Mouse (Mus musculus): ENCODE data around the gene Flt3l. TPM values are rescaled to one million over a fixed set of nuclear protein-coding genes. Genes with fewer than 3 reads are reported as not detected.
"Not testable (repeated sequence)": the region's sequence is repeated elsewhere in the genome, so short reads cannot be mapped to it uniquely, and the experiment has no call there.

Flt3l gene
- total and polyA plus RNA-seq, 3 experiments: 5.5 to 59.1 (median 6.4) TPM

GRCm38 (mm10) chr7:45119780-45120709 is 16.2 kb downstream of the Flt3l start:
- Histone ChIP-seq H3K27me3 (ENCODE audit: control insufficient read depth, insufficient read depth, low read length) (no peaks in the 10 kb centered on the region), H3K4me1 (ENCODE audit: control insufficient read depth, insufficient read depth, low read length) (peaks cover 12% of the 10 kb centered on the region), H3K9ac (ENCODE audit: low read depth, low read length) (no peak overlapping the region), H3K36me3 (ENCODE audit: control insufficient read depth, insufficient read depth, low read length) (peaks cover 10% of the 10 kb centered on the region; the same call in 1 of the 2 replicates), H3K4me3 (no peak overlapping the region), H3K27ac (peak overlapping the region; percentile 93), H3K79me2 (replicated peaks; ENCODE audit: control insufficient read depth, insufficient read depth, low read length) (no peaks in the 10 kb centered on the region)
- peak in 1 of 2 experiments; percentile 14 for DNase-seq
- intact Hi-C loops (cut with DNase I): loop anchor here (2.0 to 5.0 kb wide), 2 partner anchors 17 to 103 kb away; partner anchors contain the start of genes Fcgrt, Rras and Scaf1
- 78% methylated on average over 5 of the region's 5 CpGs for WGBS
- no peak for TF ChIP-seq EP300 (IDR thresholded peaks at IDR 0.05; ENCODE audit: insufficient read depth, low read depth, low read length)
- no peak for TF ChIP-seq POLR2A (IDR thresholded peaks at IDR 0.05; ENCODE audit: insufficient read depth, low read depth, low read length)
- TF ChIP-seq CTCF (IDR thresholded peaks at IDR 0.05): no peak

- Histone ChIP-seq H3K27me3 (ENCODE audit: control insufficient read depth, insufficient read depth, low read length) (no peaks in the 10 kb centered on the region), H3K36me3 (ENCODE audit: control insufficient read depth, insufficient read depth, low read length) (peaks cover 10% of the 10 kb centered on the region; the same call in 1 of the 2 replicates), H3K4me1 (ENCODE audit: control insufficient read depth, insufficient read depth, low read length) (peaks cover 12% of the 10 kb centered on the region), H3K79me2 (replicated peaks; ENCODE audit: control insufficient read depth, insufficient read depth, low read length) (no peaks in the 10 kb centered on the region), H3K9ac (ENCODE audit: low read depth, low read length) (no peak overlapping the region), H3K27ac (no peak overlapping the region), H3K4me3 (no peak overlapping the region)
- intact Hi-C loops (cut with DNase I): no loop called here
- DNase-seq: no peak
- WGBS: 86% methylated on average over 6 of the region's 6 CpGs
- TF ChIP-seq EP300 (IDR thresholded peaks at IDR 0.05; ENCODE audit: insufficient read depth, low read depth, low read length) (no peak), CTCF (IDR thresholded peaks at IDR 0.05) (no peak), POLR2A (IDR thresholded peaks at IDR 0.05; ENCODE audit: insufficient read depth, low read depth, low read length) (no peak)
Measured at GRCm38 (mm10) chr7:45118336-45118735, 17.9 kb downstream of the Flt3l start.

GRCm38 (mm10) chr7:45117566-45117965 is 18.7 kb downstream of the Flt3l start:
- H3K27me3 ChIP-seq (ENCODE audit: control insufficient read depth, insufficient read depth, low read length): no peaks in the 10 kb centered on the region
- 80% methylated on average over 8 of the region's 8 CpGs for WGBS
- intact Hi-C loops (cut with DNase I): no loop called here

GRCm38 (mm10) chr7:45113476-45113875 is 22.8 kb downstream of the Flt3l start:
- Histone ChIP-seq H3K79me2 (replicated peaks; ENCODE audit: control insufficient read depth, insufficient read depth, low read length) (no peaks in the 10 kb centered on the region), H3K9ac (ENCODE audit: low read depth, low read length) (no peak overlapping the region), H3K4me3 (no peak overlapping the region), H3K27me3 (ENCODE audit: control insufficient read depth, insufficient read depth, low read length) (no peaks in the 10 kb centered on the region), H3K4me1 (ENCODE audit: control insufficient read depth, insufficient read depth, low read length) (no peaks in the 10 kb centered on the region), H3K27ac (no peak overlapping the region), H3K36me3 (ENCODE audit: control insufficient read depth, insufficient read depth, low read length) (no peaks in the 10 kb centered on the region)
- intact Hi-C loops (cut with DNase I): no loop called here
- WGBS: 51% methylated on average over 2 of the region's 2 CpGs
- TF ChIP-seq POLR2A (IDR thresholded peaks at IDR 0.05; ENCODE audit: insufficient read depth, low read depth, low read length): no peak
- TF ChIP-seq CTCF (IDR thresholded peaks at IDR 0.05): no peak
- no peak for TF ChIP-seq EP300 (IDR thresholded peaks at IDR 0.05; ENCODE audit: insufficient read depth, low read depth, low read length)
- no peak for DNase-seq

More at GRCm38 (mm10) chr7:45117566-45117965, 18.7 kb downstream of the Flt3l start:
- Histone ChIP-seq H3K27ac (no peak overlapping the region), H3K9ac (ENCODE audit: low read depth, low read length) (no peak overlapping the region), H3K36me3 (ENCODE audit: control insufficient read depth, insufficient read depth, low read length) (peaks cover 5% of the 10 kb centered on the region; the same call in 1 of the 2 replicates), H3K4me1 (ENCODE audit: control insufficient read depth, insufficient read depth, low read length) (peaks cover 8% of the 10 kb centered on the region), H3K4me3 (no peak overlapping the region), H3K79me2 (replicated peaks; ENCODE audit: control insufficient read depth, insufficient read depth, low read length) (no peaks in the 10 kb centered on the region)
- TF ChIP-seq EP300 (IDR thresholded peaks at IDR 0.05; ENCODE audit: insufficient read depth, low read depth, low read length): no peak
- TF ChIP-seq CTCF (IDR thresholded peaks at IDR 0.05): no peak
- no peak for TF ChIP-seq POLR2A (IDR thresholded peaks at IDR 0.05; ENCODE audit: insufficient read depth, low read depth, low read length)
- no peak for DNase-seq

GRCm38 (mm10) chr7:45112529-45112928 is 23.7 kb downstream of the Flt3l start:
- H3K27me3 ChIP-seq (ENCODE audit: control insufficient read depth, insufficient read depth, low read length): no peaks in the 10 kb centered on the region
- WGBS: 58% methylated on average over 3 of the region's 3 CpGs
- no peak overlapping the region for H3K27ac ChIP-seq
- H3K4me1 ChIP-seq (ENCODE audit: control insufficient read depth, insufficient read depth, low read length): no peaks in the 10 kb centered on the region
- DNase-seq: no peak
- TF ChIP-seq EP300 (IDR thresholded peaks at IDR 0.05; ENCODE audit: insufficient read depth, low read depth, low read length) (no peak), CTCF (IDR thresholded peaks at IDR 0.05) (no peak), POLR2A (IDR thresholded peaks at IDR 0.05; ENCODE audit: insufficient read depth, low read depth, low read length) (no peak)
- no peaks in the 10 kb centered on the region for H3K36me3 ChIP-seq (ENCODE audit: control insufficient read depth, insufficient read depth, low read length)
- no peaks in the 10 kb centered on the region for H3K79me2 ChIP-seq (replicated peaks; ENCODE audit: control insufficient read depth, insufficient read depth, low read length)
- H3K4me3 ChIP-seq: no peak overlapping the region
- intact Hi-C loops (cut with DNase I): no loop called here
- no peak overlapping the region for H3K9ac ChIP-seq (ENCODE audit: low read depth, low read length)

GRCm38 (mm10) chr7:45111940-45112339 is 24.3 kb downstream of the Flt3l start:
- 79% methylated on average over 2 of the region's 2 CpGs for WGBS
- intact Hi-C loops (cut with DNase I): no loop called here
- H3K79me2 ChIP-seq (replicated peaks; ENCODE audit: control insufficient read depth, insufficient read depth, low read length): no peaks in the 10 kb centered on the region

GRCm38 (mm10) chr7:45110089-45110488 is 26.1 kb downstream of the Flt3l start:
- H3K36me3 ChIP-seq (ENCODE audit: control insufficient read depth, insufficient read depth, low read length); H3K27ac ChIP-seq; H3K9ac ChIP-seq (ENCODE audit: low read depth, low read length); H3K4me3 ChIP-seq; H3K27me3 ChIP-seq (ENCODE audit: control insufficient read depth, insufficient read depth, low read length); H3K79me2 ChIP-seq (replicated peaks; ENCODE audit: control insufficient read depth, insufficient read depth, low read length); DNase-seq; intact Hi-C loops (cut with DNase I); H3K4me1 ChIP-seq (ENCODE audit: control insufficient read depth, insufficient read depth, low read length): not testable (repeated sequence)
- 92% methylated on average over 4 of the region's 4 CpGs for WGBS

More at GRCm38 (mm10) chr7:45111940-45112339, 24.3 kb downstream of the Flt3l start:
- no peaks in the 10 kb centered on the region for H3K36me3 ChIP-seq (ENCODE audit: control insufficient read depth, insufficient read depth, low read length)
- no peak for TF ChIP-seq POLR2A (IDR thresholded peaks at IDR 0.05; ENCODE audit: insufficient read depth, low read depth, low read length)
- no peak for TF ChIP-seq EP300 (IDR thresholded peaks at IDR 0.05; ENCODE audit: insufficient read depth, low read depth, low read length)
- TF ChIP-seq CTCF (IDR thresholded peaks at IDR 0.05): no peak
- H3K9ac ChIP-seq (ENCODE audit: low read depth, low read length): no peak overlapping the region
- no peaks in the 10 kb centered on the region for H3K27me3 ChIP-seq (ENCODE audit: control insufficient read depth, insufficient read depth, low read length)
- H3K4me3 ChIP-seq: no peak overlapping the region
- H3K4me1 ChIP-seq (ENCODE audit: control insufficient read depth, insufficient read depth, low read length): no peaks in the 10 kb centered on the region
- H3K27ac ChIP-seq: no peak overlapping the region
- no peak for DNase-seq
